Mouse (Mus musculus) liver, adult 2 months (tissue): ENCODE measurements around the gene Gm38393. TPM values are rescaled to one million over a fixed set of nuclear protein-coding genes. Genes with fewer than 3 reads are reported as not detected.

Experiments
- DNase-seq: peaks from one replicate; pipeline ENCODE4 v3.0.0-alpha.2; 2011; ENCODE audit warnings: low read depth, low spot score; ENCODE audit errors: extremely low read depth
- H3K27ac ChIP-seq: fragments of 200-500 bp; replicated peaks from 2 replicates; pipeline ENCODE4 v1.5.1; 2012; ENCODE audit warnings: low read depth, mild to moderate bottlenecking, control low read depth, inconsistent platforms, low read length; ENCODE audit not compliant: insufficient read depth
- H3K27me3 ChIP-seq: fragments of 200-500 bp; 2 replicates; pipeline ENCODE4 v1.6.1; 2012; ENCODE audit warnings: mild to moderate bottlenecking, moderate library complexity, low read length, inconsistent platforms; ENCODE audit not compliant: control insufficient read depth, insufficient read depth
- H3K36me3 ChIP-seq: fragments of 200-500 bp; 2 replicates; pipeline ENCODE4 v1.6.1; 2012; ENCODE audit warnings: low read length, inconsistent platforms; ENCODE audit not compliant: control insufficient read depth, insufficient read depth
- H3K4me1 ChIP-seq: fragments of 200-500 bp; 2 replicates; pipeline ENCODE4 v1.6.1; 2011; ENCODE audit warnings: low read length; ENCODE audit not compliant: control insufficient read depth, insufficient read depth
- H3K4me3 ChIP-seq: fragments of 200-500 bp; 2 replicates; pipeline ENCODE4 v1.5.1; 2011; ENCODE audit warnings: low read depth, mild to moderate bottlenecking, control low read depth, low read length, moderate library complexity; ENCODE audit not compliant: insufficient read depth
- H3K79me2 ChIP-seq: fragments of 200-500 bp; 2 replicates; pipeline ENCODE4 v1.6.1; 2012; ENCODE audit warnings: inconsistent platforms, mild to moderate bottlenecking, low read length, moderate library complexity; ENCODE audit not compliant: control insufficient read depth, insufficient read depth
- H3K9ac ChIP-seq: fragments of 200-500 bp; 2 replicates; pipeline ENCODE4 v1.6.1; 2012; ENCODE audit warnings: low read depth, mild to moderate bottlenecking, control low read depth, inconsistent platforms, low read length
- CTCF ChIP-seq: fragments of 200-500 bp; IDR thresholded peaks from 2 replicates; pipeline ENCODE4 v1.5.1; 2011; ENCODE audit warnings: low read depth, low read length, control low read depth
- POLR2A ChIP-seq: fragments of 200-500 bp; IDR thresholded peaks from 2 replicates; pipeline ENCODE4 v1.6.1; 2011; ENCODE audit warnings: low read length, control low read depth; ENCODE audit not compliant: insufficient read depth; ENCODE audit errors: extremely low read depth
- WGBS: fragments of 180-500 bp; shearing (Covaris S2); methylation state at CpG from one replicate; pipeline ENCODE4 v1.1.7; 2018; 5-methylcytosine and 5-hydroxymethylcytosine counted together
- polyA plus RNA-seq: library from polyadenylated mRNA; depleted of rRNA; stranded (reverse); fragments of >200 nt; gene quantifications from 2 replicates; pipeline ENCODE4 v1.2.3, GENCODE M21; 2012; rRNA removed
- total RNA-seq: library from RNA; depleted of rRNA; stranded (reverse); fragments of >200 nt; gene quantifications from 2 replicates; pipeline ENCODE4 v1.2.3, GENCODE M21; 2014; rRNA removed

Gene Gm38393
- total and polyA plus RNA-seq, 2 experiments, result 0.38 to 1.7 TPM

- Histone ChIP-seq H3K4me3 (peak overlapping the region; percentile 98), H3K27ac (no peak overlapping the region), H3K79me2 (0 out of 2 replicates have a peak, but pooled peaks cover 3% of the 10 kb centered on the region), H3K27me3 (no peaks in the 10 kb centered on the region), H3K4me1 (no peaks in the 10 kb centered on the region), H3K36me3 (no peaks in the 10 kb centered on the region), H3K9ac (peak overlapping the region; percentile 66)
- 47% methylated on average over 22 of the region's 22 CpGs for WGBS
- DNase-seq, result no peak
- TF ChIP-seq CTCF (no peak), POLR2A (no peak)
Measured at GRCm38 (mm10) chr7:60003921-60004605, 801 bp downstream of the Gm38393 start.

- H3K4me3 ChIP-seq, result peak overlapping the region; percentile 98; the same call in 1 of the 2 replicates
- no peak overlapping the region for H3K27ac ChIP-seq
- H3K9ac ChIP-seq, result no peak overlapping the region
- H3K27me3 ChIP-seq, result no peaks in the 10 kb centered on the region
- no peak for TF ChIP-seq CTCF
- TF ChIP-seq POLR2A, result no peak
- no peaks in the 10 kb centered on the region for H3K36me3 ChIP-seq
- no peaks in the 10 kb centered on the region for H3K4me1 ChIP-seq
- peak; percentile 43 for DNase-seq
- 80% methylated on average over 12 of the region's 12 CpGs for WGBS
- 0 out of 2 replicates have a peak, but pooled peaks cover 3% of the 10 kb centered on the region for H3K79me2 ChIP-seq
Measured at GRCm38 (mm10) chr7:60003006-60003865, 1.6 kb downstream of the Gm38393 start.

GRCm38 (mm10) chr7:59978646-59979045, 26.2 kb downstream of the Gm38393 start:
- Histone ChIP-seq H3K4me3 (no peak overlapping the region), H3K27me3 (no peaks in the 10 kb centered on the region), H3K79me2 (no peaks in the 10 kb centered on the region), H3K36me3 (peaks cover under 1% of the 10 kb centered on the region; the same call in 1 of the 2 replicates), H3K27ac (no peak overlapping the region), H3K9ac (no peak overlapping the region), H3K4me1 (no peaks in the 10 kb centered on the region)
- TF ChIP-seq CTCF, result no peak
- TF ChIP-seq POLR2A, result no peak
- DNase-seq, result peak; percentile 69
- 48% methylated on average over 1 of the region's 1 CpGs for WGBS

Other genes starting within 250 kb of the Gm38393 start
- not detected in 2 replicates for gene Snurf, start within 50 bp of the Gm38393 start, total RNA-seq
- not detected in 2 replicates for gene Snurf, start within 50 bp of the Gm38393 start, polyA plus RNA-seq
- gene Snrpn, start 135.2 kb upstream of the Gm38393 start, total RNA-seq, result 6.0 and 11.2 TPM in 2 replicates
- gene Snrpn, start 135.2 kb upstream of the Gm38393 start, polyA plus RNA-seq, result 14.6 and 14.8 TPM in 2 replicates